Mouse (Mus musculus) retina, postnatal 7 days (tissue): Measurements from ENCODE around the gene Cd24a.

Experiments
- DNase-seq: peaks from one replicate; pipeline ENCODE4 v3.0.0-alpha.2; 2012; ENCODE audit warnings: low read depth, low spot score

Cd24a gene

GRCm38 (mm10) chr10:43581260-43581659, 3.2 kb downstream of the Cd24a start:
- no peak for DNase-seq

GRCm38 (mm10) chr10:43584538-43584937, 6.5 kb downstream of the Cd24a start:
- DNase-seq, result no peak

- no peak for DNase-seq
Measured at GRCm38 (mm10) chr10:43588470-43589177, 10.5 kb downstream of the Cd24a start.

GRCm38 (mm10) chr10:43591477-43591876, 13.4 kb downstream of the Cd24a start:
- no peak for DNase-seq

- no peak for DNase-seq
Measured at GRCm38 (mm10) chr10:43593182-43593581, 15.1 kb downstream of the Cd24a start.

GRCm38 (mm10) chr10:43594187-43594586, 16.1 kb downstream of the Cd24a start:
- DNase-seq, result no peak

GRCm38 (mm10) chr10:43594894-43595293, 16.8 kb downstream of the Cd24a start:
- DNase-seq, result no peak

- no peak for DNase-seq
Measured at GRCm38 (mm10) chr10:43598067-43598726, 20.1 kb downstream of the Cd24a start.

GRCm38 (mm10) chr10:43601039-43601438, 23.0 kb downstream of the Cd24a start:
- DNase-seq, result no peak

GRCm38 (mm10) chr10:43601511-43602396, 23.7 kb downstream of the Cd24a start:
- no peak for DNase-seq

- no peak for DNase-seq
Measured at GRCm38 (mm10) chr10:43603975-43604686, 26.0 kb downstream of the Cd24a start.

GRCm38 (mm10) chr10:43604687-43605250, 26.7 kb downstream of the Cd24a start:
- DNase-seq, result no peak

- no peak for DNase-seq
Measured at GRCm38 (mm10) chr10:43605901-43606300, 27.8 kb downstream of the Cd24a start.

GRCm38 (mm10) chr10:43609507-43609906, 31.4 kb downstream of the Cd24a start:
- no peak for DNase-seq

GRCm38 (mm10) chr10:43609958-43610357, 31.9 kb downstream of the Cd24a start:
- no peak for DNase-seq

GRCm38 (mm10) chr10:43611081-43611480, 33.0 kb downstream of the Cd24a start:
- no peak for DNase-seq

GRCm38 (mm10) chr10:43619059-43619531, 41.0 kb downstream of the Cd24a start:
- no peak for DNase-seq

GRCm38 (mm10) chr10:43619939-43620338, 41.9 kb downstream of the Cd24a start:
- DNase-seq, result no peak

- no peak for DNase-seq
Measured at GRCm38 (mm10) chr10:43623510-43623909, 45.4 kb downstream of the Cd24a start.

GRCm38 (mm10) chr10:43624362-43624761, 46.3 kb downstream of the Cd24a start:
- no peak for DNase-seq

- no peak for DNase-seq
Measured at GRCm38 (mm10) chr10:43624791-43625398, 46.8 kb downstream of the Cd24a start.
